Mouse (Mus musculus): ENCODE measurements around the gene Lrrc41.

DNA sequence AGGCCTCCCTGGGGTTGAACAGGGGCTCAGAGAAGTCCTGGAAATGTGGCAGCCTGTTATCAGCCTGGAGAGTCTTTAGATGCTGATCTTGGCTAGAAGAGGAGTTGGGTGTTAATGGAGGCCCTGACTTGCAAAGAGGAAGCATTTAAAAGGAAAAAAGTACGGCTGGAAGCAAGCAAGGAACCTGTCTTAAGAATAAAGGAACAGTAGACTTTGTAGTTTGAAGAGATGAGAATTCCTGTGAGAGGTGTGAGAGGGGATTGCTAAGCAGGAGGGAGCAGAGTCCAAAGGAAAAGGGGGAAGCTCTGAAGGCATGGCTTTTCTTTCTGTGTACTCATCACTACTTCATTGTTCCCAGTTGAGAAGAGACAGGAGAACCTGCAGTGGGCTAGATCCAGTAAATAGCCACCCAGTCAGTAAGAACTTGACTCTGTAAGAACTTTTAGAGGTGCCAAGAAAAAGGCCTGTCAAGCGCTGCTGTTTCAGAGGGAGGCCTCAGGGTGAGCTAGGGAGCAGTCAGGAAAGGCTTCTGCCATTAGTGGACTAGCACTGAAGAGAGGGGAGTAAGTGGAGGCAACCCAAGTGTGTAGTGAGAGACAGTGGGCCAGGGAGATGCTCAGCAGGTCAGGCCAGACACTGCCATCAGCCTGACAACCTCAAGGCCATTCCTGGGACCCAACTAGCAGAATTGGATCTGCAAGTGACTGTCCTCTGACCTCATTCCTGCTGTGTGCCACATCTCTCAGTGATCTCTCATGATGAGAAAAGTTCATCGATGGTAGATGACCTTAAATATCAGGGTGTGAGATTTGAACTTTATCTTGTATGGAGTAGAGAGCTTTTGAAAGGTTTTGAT lies 2.4 kb downstream of the Lrrc41 start:
- TF ChIP-seq CTCF (conservative IDR thresholded peaks at IDR 0.05; ENCODE audit: insufficient read depth, insufficient read length, low read depth, low read length) (no peak), POLR2A (IDR thresholded peaks at IDR 0.05; ENCODE audit: low read depth, low read length) (no peak)
